Mouse (Mus musculus) midbrain, embryonic 14.5 days (tissue): Measurements from ENCODE around the gene Kif6. TPM values are rescaled to one million over a fixed set of nuclear protein-coding genes. Genes with fewer than 3 reads are reported as not detected.

Source experiments
- ATAC-seq: fragments of 200-750 bp; cut with Nextera tagmentation; 2 replicates; pipeline ENCODE4 v1.8.0; 2017; ENCODE audit warnings: moderate number of reproducible peaks, moderate library complexity; ENCODE audit not compliant: low FRiP score, low TSS enrichment
- DNase-seq: peaks from one replicate; pipeline ENCODE4 v3.0.0-alpha.2; 2015
- H3K27ac ChIP-seq: fragments of 300-500 bp; sonication (generic); replicated peaks from 2 replicates; pipeline ENCODE4 v1.5.1; 2014; ENCODE audit warnings: mild to moderate bottlenecking, low read depth, low read length, moderate library complexity
- H3K27me3 ChIP-seq: fragments of 300-500 bp; sonication (generic); 2 replicates; pipeline ENCODE4 v1.6.1; 2014; ENCODE audit warnings: low read length, control low read depth, mixed read lengths; ENCODE audit not compliant: control insufficient read depth, insufficient read depth
- H3K36me3 ChIP-seq: fragments of 300-500 bp; sonication (generic); 2 replicates; pipeline ENCODE4 v1.6.1; 2014; ENCODE audit warnings: low read length, control low read depth; ENCODE audit not compliant: control insufficient read depth, insufficient read depth
- H3K4me1 ChIP-seq: fragments of 300-500 bp; sonication (generic); 2 replicates; pipeline ENCODE4 v1.6.1; 2014; ENCODE audit warnings: mild to moderate bottlenecking, antibody characterized with exemption, low read length, control low read depth; ENCODE audit not compliant: control insufficient read depth, insufficient read depth
- H3K4me2 ChIP-seq: fragments of 300-500 bp; sonication (generic); 2 replicates; pipeline ENCODE4 v1.6.1; 2014; ENCODE audit warnings: mild to moderate bottlenecking, low read length, moderate library complexity
- H3K4me3 ChIP-seq: fragments of 300-500 bp; sonication (generic); replicated peaks from 2 replicates; pipeline ENCODE4 v1.5.1; 2014; ENCODE audit warnings: low read depth, low read length
- H3K9ac ChIP-seq: fragments of 300-500 bp; sonication (generic); replicated peaks from 2 replicates; pipeline ENCODE4 v1.6.1; 2014; ENCODE audit warnings: mild to moderate bottlenecking, low read length, moderate library complexity
- H3K9me3 ChIP-seq: fragments of 300-500 bp; sonication (generic); 2 replicates; pipeline ENCODE4 v1.6.1; 2016; ENCODE audit warnings: low read length, control low read depth, mixed read lengths; ENCODE audit not compliant: control insufficient read depth
- WGBS: fragments of 180-500 bp; shearing (Covaris S2); extraction: QIAGEN DNeasy Blood & Tissue Kit; methylation state at CpG from one replicate; pipeline ENCODE4 v1.1.7; 2014; 5-methylcytosine and 5-hydroxymethylcytosine counted together
- polyA plus RNA-seq: library from polyadenylated mRNA; unstranded; fragments of >200 nt; fragmentation: Nextera tagmentation; extraction: Ambion mirVana; gene quantifications from 2 replicates; pipeline ENCODE4 v1.2.1, GENCODE M21; 2014

Kif6 gene
- polyA plus RNA-seq, 1 experiment from 2014 or later = 2.4 TPM

GRCm38 (mm10) chr17:49675629-49676028, 60.7 kb downstream of the Kif6 start:
- Histone ChIP-seq H3K27me3 (no peaks in the 10 kb centered on the region), H3K9ac (no peak overlapping the region), H3K4me1 (no peaks in the 10 kb centered on the region), H3K36me3 (no peaks in the 10 kb centered on the region), H3K9me3 (no peaks in the 10 kb centered on the region), H3K4me2 (no peak overlapping the region), H3K27ac (no peak overlapping the region), H3K4me3 (no peak overlapping the region)
- DNase-seq = no peak
- no peak for ATAC-seq
- 75% methylated on average over 4 of the region's 4 CpGs for WGBS

GRCm38 (mm10) chr17:49681410-49681809, 66.5 kb downstream of the Kif6 start:
- H3K27me3 ChIP-seq = no peaks in the 10 kb centered on the region
- no peak overlapping the region for H3K4me3 ChIP-seq
- H3K9me3 ChIP-seq = no peaks in the 10 kb centered on the region
- 68% methylated on average over 8 of the region's 8 CpGs for WGBS
- H3K4me2 ChIP-seq = no peak overlapping the region
- no peaks in the 10 kb centered on the region for H3K36me3 ChIP-seq
- no peak overlapping the region for H3K27ac ChIP-seq
- no peak for ATAC-seq
- H3K9ac ChIP-seq = no peak overlapping the region
- H3K4me1 ChIP-seq = no peaks in the 10 kb centered on the region
- DNase-seq = no peak

GRCm38 (mm10) chr17:49684146-49684545, 69.2 kb downstream of the Kif6 start:
- H3K27ac ChIP-seq = no peak overlapping the region
- no peak for ATAC-seq

GRCm38 (mm10) chr17:49690607-49691454, 75.9 kb downstream of the Kif6 start:
- 44% methylated on average over 10 of the region's 10 CpGs for WGBS
- DNase-seq = peak; percentile 65
- Histone ChIP-seq H3K4me3 (no peak overlapping the region), H3K4me1 (no peaks in the 10 kb centered on the region), H3K9ac (no peak overlapping the region), H3K27me3 (no peaks in the 10 kb centered on the region), H3K4me2 (no peak overlapping the region), H3K9me3 (no peaks in the 10 kb centered on the region), H3K36me3 (no peaks in the 10 kb centered on the region), H3K27ac (no peak overlapping the region)
- no peak for ATAC-seq

More at GRCm38 (mm10) chr17:49684146-49684545, 69.2 kb downstream of the Kif6 start:
- no peak overlapping the region for H3K4me3 ChIP-seq
- H3K27me3 ChIP-seq = no peaks in the 10 kb centered on the region
- DNase-seq = no peak
- H3K9me3 ChIP-seq = no peaks in the 10 kb centered on the region
- H3K4me2 ChIP-seq = no peak overlapping the region
- H3K4me1 ChIP-seq = no peaks in the 10 kb centered on the region
- no peak overlapping the region for H3K9ac ChIP-seq
- WGBS = 22% methylated on average over 2 of the region's 2 CpGs
- H3K36me3 ChIP-seq = no peaks in the 10 kb centered on the region

- Histone ChIP-seq H3K36me3 (no peaks in the 10 kb centered on the region), H3K27me3 (no peaks in the 10 kb centered on the region), H3K4me1 (no peaks in the 10 kb centered on the region), H3K4me3 (no peak overlapping the region), H3K9me3 (no peaks in the 10 kb centered on the region), H3K9ac (no peak overlapping the region), H3K4me2 (no peak overlapping the region), H3K27ac (no peak overlapping the region)
- 75% methylated on average over 9 of the region's 9 CpGs for WGBS
- DNase-seq (no peak), ATAC-seq (no peak; the same call in 1 of the 2 replicates)
Measured at GRCm38 (mm10) chr17:49691455-49691805, 76.5 kb downstream of the Kif6 start.

- H3K9ac ChIP-seq = no peak overlapping the region
- no peak overlapping the region for H3K4me3 ChIP-seq
- H3K4me1 ChIP-seq = no peaks in the 10 kb centered on the region
- no peaks in the 10 kb centered on the region for H3K27me3 ChIP-seq
- DNase-seq (no peak), ATAC-seq (no peak)
- no peaks in the 10 kb centered on the region for H3K36me3 ChIP-seq
- H3K4me2 ChIP-seq = no peak overlapping the region
- no peak overlapping the region for H3K27ac ChIP-seq
- no peaks in the 10 kb centered on the region for H3K9me3 ChIP-seq
- WGBS = 76% methylated on average over 5 of the region's 5 CpGs
Measured at GRCm38 (mm10) chr17:49693206-49693605, 78.3 kb downstream of the Kif6 start.

GRCm38 (mm10) chr17:49697220-49697619, 82.3 kb downstream of the Kif6 start:
- ATAC-seq (no peak), DNase-seq (no peak)
- 86% methylated on average over 5 of the region's 5 CpGs for WGBS
- no peak overlapping the region for H3K9ac ChIP-seq
- H3K4me1 ChIP-seq = no peaks in the 10 kb centered on the region
- no peak overlapping the region for H3K4me2 ChIP-seq
- H3K27ac ChIP-seq = no peak overlapping the region
- no peaks in the 10 kb centered on the region for H3K9me3 ChIP-seq
- H3K27me3 ChIP-seq = no peaks in the 10 kb centered on the region
- no peaks in the 10 kb centered on the region for H3K36me3 ChIP-seq
- H3K4me3 ChIP-seq = no peak overlapping the region

- Histone ChIP-seq H3K4me1 (no peaks in the 10 kb centered on the region), H3K4me3 (no peak overlapping the region), H3K9ac (no peak overlapping the region), H3K27ac (no peak overlapping the region), H3K9me3 (no peaks in the 10 kb centered on the region), H3K27me3 (no peaks in the 10 kb centered on the region), H3K36me3 (no peaks in the 10 kb centered on the region), H3K4me2 (no peak overlapping the region)
- 80% methylated on average over 12 of the region's 12 CpGs for WGBS
- ATAC-seq = no peak
- no peak for DNase-seq
Measured at GRCm38 (mm10) chr17:49703492-49704249, 88.7 kb downstream of the Kif6 start.
